9 mouse cellular contexts compared by ENCODE assay signal in genomic region chr9:35108916-35109315, GRCm38 (mm10). TPM values are rescaled to one million over a fixed set of nuclear protein-coding genes. Genes with fewer than 3 reads are reported as not detected.
DNase-seq lines count a peak whose midpoint lies in the region; ATAC-seq and TF ChIP-seq lines count a peak whose summit lies in the region.
"Had no signal": no experiment of that assay in that cellular context is flagged by ENCODE, and none has a peak within 500 bp of the region (broad histone marks: within the 10 kb centered on the region; RNA-seq: fewer than 3 reads in every experiment).

No protein-coding gene starts in this region.

- no peaks in the 10 kb centered on the region for H3K9me3 ChIP-seq in megakaryocyte, embryonic 14.5 days
- H3K9me3 ChIP-seq in embryonic facial prominence, embryonic 14.5 days (ENCODE audit: control insufficient read depth, low read length), result no peaks in the 10 kb centered on the region
- no peaks in the 10 kb centered on the region for H3K9me3 ChIP-seq in heart, postnatal 0 days (replicated peaks; ENCODE audit: control insufficient read depth, low read length)
- H3K9me3 ChIP-seq: G1E had no signal

- no peaks in the 10 kb centered on the region for H3K27me3 ChIP-seq in megakaryocyte, embryonic 14.5 days (replicated peaks)
- H3K27me3 ChIP-seq in embryonic facial prominence, embryonic 14.5 days (replicated peaks; ENCODE audit: control insufficient read depth, insufficient read depth, low read length), result no peaks in the 10 kb centered on the region
- H3K27me3 ChIP-seq in heart, postnatal 0 days (ENCODE audit: control insufficient read depth, insufficient read depth, low read length), result no peaks in the 10 kb centered on the region

- TF ChIP-seq EP300 in heart, postnatal 0 days (IDR thresholded peaks at IDR 0.05; ENCODE audit: low read depth), result no peak

- 23% methylated on average over 5 of the region's 5 CpGs for WGBS in embryonic facial prominence, embryonic 14.5 days
- 67% methylated on average over 5 of the region's 5 CpGs for WGBS in heart, postnatal 0 days

- peak overlapping the region; percentile 18; the same call in 1 of the 2 replicates for H3K4me2 ChIP-seq in embryonic facial prominence, embryonic 14.5 days (ENCODE audit: low read depth, low read length)
- H3K4me2 ChIP-seq in heart, postnatal 0 days (ENCODE audit: low read depth, low read length), result no peak overlapping the region

- peaks cover 84% of the 10 kb centered on the region for H3K36me3 ChIP-seq in megakaryocyte, embryonic 14.5 days (replicated peaks; ENCODE audit: low read length)
- no peaks in the 10 kb centered on the region for H3K36me3 ChIP-seq in embryonic facial prominence, embryonic 14.5 days (ENCODE audit: control insufficient read depth, insufficient read depth, low read length)
- H3K36me3 ChIP-seq in heart, postnatal 0 days (replicated peaks; ENCODE audit: control insufficient read depth, insufficient read depth, low read length), result no peaks in the 10 kb centered on the region; the same call in 1 of the 2 replicates

- H3K4me3 ChIP-seq in megakaryocyte, embryonic 14.5 days (replicated peaks), result peak overlapping the region; percentile 8
- H3K4me3 ChIP-seq in embryonic facial prominence, embryonic 14.5 days (ENCODE audit: low read depth, low read length), result no peak overlapping the region
- H3K4me3 ChIP-seq in heart, postnatal 0 days (ENCODE audit: low read depth, low read length), result no peak overlapping the region

- TF ChIP-seq CTCF in heart, postnatal 0 days (IDR thresholded peaks at IDR 0.05; ENCODE audit: low read depth), result no peak

- no peak for ATAC-seq in megakaryocyte, adult 5-6 weeks (ENCODE audit: poor library complexity, severe bottlenecking)
- peak; percentile 62 for ATAC-seq in embryonic facial prominence, embryonic 14.5 days (ENCODE audit: low read depth)
- peak; percentile 47; the same call in 1 of the 2 replicates for ATAC-seq in heart, postnatal 0 days (ENCODE audit: insufficient read depth, low read depth)

- H3K9ac ChIP-seq in embryonic facial prominence, embryonic 14.5 days (ENCODE audit: low read depth, low read length), result peak overlapping the region; percentile 19; the same call in 1 of the 2 replicates
- H3K9ac ChIP-seq in heart, postnatal 0 days (replicated peaks; ENCODE audit: low read depth, low read length), result no peak overlapping the region

- DNase-seq in embryonic facial prominence, embryonic 14.5 days (ENCODE audit: low spot score), result peak; percentile 90
- no peak for DNase-seq in heart, postnatal 0 days (ENCODE audit: low spot score)
- DNase-seq in left cerebral cortex, adult 18-20 months (ENCODE audit: low spot score in 2 of 2), result peak; percentile 57 to 73
- peak; percentile 73 for DNase-seq in lung, postnatal 14 days
- no peak for DNase-seq in c-Kit-positive CD71-positive TER-119-positive erythroid progenitor cells, embryonic 14.5 days (ENCODE audit: low spot score)
- DNase-seq in ovary, postnatal 10 days (ENCODE audit: low spot score), result no peak

- peaks cover 94% of the 10 kb centered on the region for H3K4me1 ChIP-seq in megakaryocyte, embryonic 14.5 days
- peaks cover 58% of the 10 kb centered on the region for H3K4me1 ChIP-seq in embryonic facial prominence, embryonic 14.5 days (ENCODE audit: control insufficient read depth, insufficient read depth, low read length)
- H3K4me1 ChIP-seq in heart, postnatal 0 days (ENCODE audit: control insufficient read depth, insufficient read depth), result peaks cover 48% of the 10 kb centered on the region

- H3K27ac ChIP-seq in embryonic facial prominence, embryonic 14.5 days (replicated peaks; ENCODE audit: low read depth, low read length), result peak overlapping the region; percentile 84
- H3K27ac ChIP-seq in heart, postnatal 0 days (ENCODE audit: low read depth), result 0 out of 2 replicates have a peak overlapping the region, but pooled peaks have one; percentile 13

RNA-seq across cellular contexts. Expression of gene St3gal4, which starts 10.2 kb away (rescaled TPM):
- polyA plus RNA-seq in megakaryocyte, embryonic 14.5 days (2012; ENCODE audit: insufficient read depth, low replicate concordance), result 13.7 and 16.5 TPM in 2 replicates
- total RNA-seq in megakaryocyte, adult 5-6 weeks (2015), result 53.1 and 53.4 TPM in 2 replicates
- 49.6 and 57.4 TPM in 2 replicates for total RNA-seq in megakaryocyte, adult 5-6 weeks (2017)
- 31.0 and 35.2 TPM in 2 replicates for polyA plus RNA-seq in embryonic facial prominence, embryonic 14.5 days (2014; fragmentation: Nextera tagmentation; extraction: Ambion mirVana)
- 37.2 and 37.6 TPM in 2 replicates for total RNA-seq in heart, postnatal 0 days (2014; rRNA removed; ENCODE audit: low replicate concordance)
- polyA plus RNA-seq in heart, postnatal 0 days (2015; fragmentation: Nextera tagmentation; extraction: Ambion mirVana), result 24.8 and 25.2 TPM in 2 replicates
- total RNA-seq in left cerebral cortex, adult 18-20 months (2021), result 10 to 100 TPM; 26.7 to 29.7 TPM

Comparison
In these comparisons a context has a peak if more than half of its experiments do, and no peak if none do; other contexts are left out.
1. DNase-seq: peak in embryonic facial prominence, embryonic 14.5 days (single experiment), left cerebral cortex, adult 18-20 months (2 of 2) and lung, postnatal 14 days (single experiment); none in heart, postnatal 0 days (single experiment), c-Kit-positive CD71-positive TER-119-positive erythroid progenitor cells, embryonic 14.5 days (single experiment) and ovary, postnatal 10 days (single experiment).